Mouse (Mus musculus) left cerebral cortex, postnatal 4 days (tissue): ENCODE results near the gene Prkca. TPM values are rescaled to one million over a fixed set of nuclear protein-coding genes. Genes with fewer than 3 reads are reported as not detected.

Experiments
- DNase-seq: peaks from one replicate; pipeline ENCODE4 v3.0.0-alpha.2; 2022
- intact Hi-C: fragments of 180-260 bp; cut with DNase I; formaldehyde crosslinking; loops from one replicate; pipeline ENCODE4 v1.15.1; 2025
- total RNA-seq, 2 experiments: library from RNA; stranded (reverse); gene quantifications; 2 replicates each; pipeline ENCODE4 v1.2.3; 2021

Gene Prkca
- total RNA-seq = 10 to 100 TPM; 75.2 to 87.5 TPM

GRCm38 (mm10) chr11:108343789-108344462, at the start of gene Prkca:
Gene Prkca, minus strand, starts transcription at chr11:108343928.
- peak; percentile 97 for DNase-seq
- intact Hi-C loops = loop anchor here (10.0 kb wide), 1 partner anchor 209 kb away; no protein-coding TSS in a partner anchor

GRCm38 (mm10) chr11:108385666-108386024, 41.9 kb upstream of the Prkca start:
- DNase-seq = no peak
- intact Hi-C loops = no loop called here

DNA sequence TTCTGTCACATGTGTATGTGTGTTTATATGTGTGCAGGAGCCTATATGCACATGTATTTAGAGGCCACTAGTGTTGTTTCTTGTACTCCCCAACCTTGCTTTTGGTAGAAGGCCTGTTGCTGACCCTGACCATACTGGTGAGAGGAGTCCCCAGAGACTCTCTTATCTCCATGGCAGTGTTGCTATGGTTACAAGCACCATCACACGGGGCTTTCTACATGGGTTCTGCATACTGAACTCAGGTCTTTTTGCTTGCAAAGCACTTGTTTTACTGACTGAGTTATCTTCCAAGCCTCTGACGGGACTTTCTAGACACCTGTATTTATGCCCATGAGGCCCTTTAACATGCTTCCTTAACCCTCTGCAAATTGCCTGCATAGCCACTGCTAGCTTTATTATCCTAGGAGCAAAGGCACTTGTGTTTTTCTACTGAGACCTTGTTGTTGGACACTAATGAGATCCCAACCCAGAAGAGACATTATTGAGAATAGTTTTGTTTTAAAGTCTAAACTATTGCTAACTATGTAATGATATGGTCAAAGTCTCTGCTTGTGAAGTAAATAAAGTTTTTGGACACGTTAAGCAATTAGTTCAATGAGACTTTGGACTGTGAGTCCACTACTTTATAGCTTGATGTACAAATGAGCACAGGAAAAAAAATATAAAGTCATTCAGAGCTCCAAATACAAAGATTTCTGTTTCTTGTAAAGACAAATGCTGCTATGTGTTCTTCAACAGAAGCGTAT, 41.4 kb upstream of the Prkca start:
- intact Hi-C loops = no loop called here
- no peak for DNase-seq

DNA sequence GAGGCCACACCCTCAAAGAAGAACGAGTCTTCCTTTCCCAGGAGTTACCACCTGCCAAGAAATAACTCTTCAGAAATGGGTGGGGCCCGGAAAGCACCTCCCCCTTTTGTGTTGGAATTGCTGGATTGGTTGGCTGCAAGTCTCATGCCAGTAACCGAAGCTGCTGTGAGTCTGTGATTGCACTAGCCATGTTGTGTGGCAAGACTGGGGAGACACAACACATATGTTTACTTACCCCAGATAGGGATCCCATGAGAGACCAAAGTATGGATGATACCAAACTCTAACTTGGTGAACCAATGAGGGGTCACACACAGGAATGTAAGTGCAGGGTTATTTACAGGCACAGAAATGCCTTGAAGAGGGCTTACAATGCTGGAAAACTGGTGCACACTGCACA, 38.9 kb upstream of the Prkca start:
- DNase-seq = no peak
- intact Hi-C loops = no loop called here

- DNase-seq = no peak
- intact Hi-C loops = loop anchor here (2.0 to 10.0 kb wide), 3 partner anchors 306 to 514 kb away; no protein-coding TSS in a partner anchor
Observed at GRCm38 (mm10) chr11:108378363-108378751, 34.6 kb upstream of the Prkca start.

GRCm38 (mm10) chr11:108377680-108378362, 34.1 kb upstream of the Prkca start:
- DNase-seq = peak; percentile 77

DNA sequence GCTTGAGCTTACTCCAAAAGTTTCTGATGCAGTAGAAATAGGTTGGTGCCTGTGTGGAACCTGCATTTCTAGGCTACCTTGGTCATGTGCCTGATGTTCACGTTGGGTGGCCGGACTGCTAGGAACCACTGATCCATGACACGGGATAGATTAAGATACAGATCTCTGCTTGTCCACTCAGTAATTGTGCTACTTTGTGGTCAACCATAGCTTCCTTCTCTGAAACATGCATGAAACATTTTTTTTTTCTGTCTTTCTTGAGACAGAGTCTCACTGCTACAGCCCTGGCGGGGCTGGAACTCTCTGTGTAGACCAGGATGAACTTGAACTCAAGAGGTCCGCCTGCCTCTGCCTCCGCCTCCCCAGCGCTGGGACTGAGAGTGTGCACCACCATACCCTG, 33.1 kb upstream of the Prkca start:
- DNase-seq = no peak
- intact Hi-C loops = loop anchor here (5.0 to 10.0 kb wide), 2 partner anchors 305 to 512 kb away; no protein-coding TSS in a partner anchor

More at GRCm38 (mm10) chr11:108377680-108378362, 34.1 kb upstream of the Prkca start:
- intact Hi-C loops = loop anchor here (2.0 to 10.0 kb wide), 3 partner anchors 306 to 513 kb away; no protein-coding TSS in a partner anchor

- no peak for DNase-seq
- intact Hi-C loops = no loop called here
Observed at GRCm38 (mm10) chr11:108367046-108367445, 23.3 kb upstream of the Prkca start.

DNA sequence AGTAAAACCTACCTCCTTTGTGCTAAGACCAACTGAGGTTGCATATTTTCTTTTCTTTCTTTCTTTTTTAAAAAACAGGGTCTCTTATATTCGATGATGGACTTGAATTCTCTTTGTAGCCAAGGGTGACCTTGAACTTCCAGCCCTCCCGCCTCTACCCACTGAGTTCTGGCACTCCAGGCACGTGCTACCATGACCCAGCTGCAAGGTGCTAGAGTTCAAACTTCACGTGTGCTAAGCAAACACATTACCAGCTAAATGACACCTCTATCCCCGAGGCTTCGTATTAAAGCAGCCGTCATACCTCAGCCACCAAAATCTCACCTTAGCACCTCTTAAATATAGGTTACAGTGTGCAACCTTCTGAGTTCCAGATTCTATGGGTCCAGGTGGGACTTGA, 21.9 kb upstream of the Prkca start:
- intact Hi-C loops = no loop called here
- DNase-seq = no peak

DNA sequence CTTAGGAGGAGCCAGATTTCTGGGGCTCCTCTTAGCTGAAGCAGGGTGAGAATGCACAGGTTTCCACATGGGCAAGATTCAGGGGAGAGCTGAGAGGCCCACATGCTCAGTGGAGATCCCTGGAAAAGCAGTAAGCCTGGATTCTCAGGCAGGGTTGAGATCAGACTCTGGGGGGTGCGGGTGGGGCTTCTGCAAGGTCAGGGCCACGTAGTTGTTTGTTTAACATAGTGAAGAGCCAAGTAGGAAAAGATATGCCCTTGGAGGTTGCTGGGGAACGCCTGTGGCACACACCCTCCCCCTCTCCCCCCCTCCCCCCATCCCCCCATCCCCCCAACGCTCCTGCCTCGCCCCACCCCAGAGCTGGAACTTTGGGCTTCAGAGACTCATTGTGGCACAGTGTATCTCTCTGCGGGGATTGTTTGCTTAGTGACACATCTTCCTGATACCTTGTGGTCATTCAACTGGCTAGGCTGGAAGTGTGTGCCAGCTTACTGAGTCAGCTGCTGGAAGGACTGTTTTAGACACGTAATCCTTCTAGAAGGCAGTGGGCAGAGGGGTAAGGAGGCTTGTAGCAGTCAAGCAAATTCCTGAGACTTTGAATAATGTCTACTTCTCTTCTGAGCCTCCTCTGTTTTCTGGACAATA, 21.3 kb upstream of the Prkca start:
- intact Hi-C loops = no loop called here
- no peak for DNase-seq

GRCm38 (mm10) chr11:108363991-108364390, 20.3 kb upstream of the Prkca start:
- intact Hi-C loops = no loop called here
- no peak for DNase-seq

DNA sequence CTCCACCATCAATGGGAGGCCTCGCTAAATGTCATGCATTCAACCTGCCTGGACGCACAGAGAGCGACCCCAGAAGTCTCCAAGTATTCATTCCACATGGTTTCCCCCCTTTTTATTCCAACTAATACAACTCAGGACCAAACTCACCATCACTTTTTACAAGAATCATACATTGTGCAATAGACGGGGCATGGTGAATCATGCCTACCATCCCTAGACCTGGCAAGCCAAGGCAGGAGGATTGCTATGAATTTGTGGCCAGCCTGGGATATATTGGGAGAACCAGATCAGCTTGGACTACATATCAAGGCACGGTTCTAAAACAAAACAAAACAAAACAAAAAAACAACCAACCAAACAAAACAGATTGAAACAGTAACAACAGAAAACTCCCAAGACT, 19.2 kb upstream of the Prkca start:
- intact Hi-C loops = no loop called here
- no peak for DNase-seq

DNA sequence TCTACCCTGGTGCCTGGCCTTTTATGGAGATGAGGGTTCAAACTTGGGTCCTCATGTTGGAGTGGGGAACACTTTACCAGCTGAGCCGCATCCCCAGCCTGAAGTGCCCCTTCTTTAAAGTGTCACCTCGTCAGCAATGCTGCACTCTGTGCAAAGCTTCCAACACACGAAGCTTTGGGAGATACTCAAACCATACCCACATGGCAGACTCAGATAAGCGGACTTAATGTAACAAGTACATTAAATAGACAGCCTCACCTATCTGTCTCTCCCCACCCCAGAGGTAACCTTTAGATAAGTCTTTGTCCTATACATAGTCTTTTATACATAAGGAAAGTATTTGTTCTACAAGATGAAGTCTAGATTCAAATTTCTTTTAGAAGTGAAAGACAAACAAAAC, 17.3 kb upstream of the Prkca start:
- DNase-seq = no peak
- intact Hi-C loops = no loop called here

GRCm38 (mm10) chr11:108358911-108359310, 15.2 kb upstream of the Prkca start:
- no peak for DNase-seq
- intact Hi-C loops = no loop called here

DNA sequence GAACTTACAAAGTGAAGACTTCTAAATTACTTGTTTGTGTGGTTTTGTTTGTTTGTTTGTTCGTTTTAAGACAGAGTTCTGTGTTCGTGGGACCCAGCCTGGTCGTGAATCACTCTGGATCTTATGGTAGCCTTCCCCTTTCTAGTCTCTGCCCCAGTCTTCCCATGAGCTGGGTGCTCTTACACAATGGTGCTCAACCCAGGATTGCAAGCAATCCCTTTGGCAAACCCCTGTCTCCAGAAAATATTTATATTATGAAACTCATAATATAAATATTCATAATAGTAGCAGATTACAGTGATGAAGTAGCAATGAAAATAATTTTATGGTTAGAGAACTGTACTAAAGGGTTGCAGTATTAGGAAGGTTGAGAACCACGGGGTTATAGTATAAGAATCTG, 12.3 kb upstream of the Prkca start:
- no peak for DNase-seq
- intact Hi-C loops = no loop called here

DNA sequence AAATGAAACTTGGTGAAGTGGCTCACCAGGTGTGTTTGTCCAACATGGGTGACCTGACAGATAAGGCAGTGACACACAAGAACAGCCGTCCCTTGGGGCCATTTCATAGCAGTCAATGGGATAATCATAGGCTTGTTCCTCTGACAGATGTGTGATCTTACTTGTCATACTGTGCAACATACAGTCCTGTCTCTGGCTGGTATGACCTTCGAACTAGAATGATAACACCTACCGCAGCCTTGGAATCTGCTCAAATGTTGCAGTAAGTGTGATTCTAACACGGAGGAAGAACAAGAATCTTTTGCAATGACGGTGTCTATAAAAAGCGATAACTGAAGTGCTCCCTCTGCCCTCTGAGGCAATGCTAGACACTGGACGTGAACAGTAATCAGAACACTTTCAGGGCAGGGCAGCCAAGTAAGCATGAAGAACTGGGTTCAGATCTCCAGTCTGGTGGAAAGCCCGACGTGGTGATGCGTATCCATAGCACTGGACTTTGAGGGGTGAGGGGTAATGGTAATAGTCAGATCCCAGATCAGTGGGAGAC, 9.2 kb upstream of the Prkca start:
- DNase-seq = no peak
- intact Hi-C loops = no loop called here

DNA sequence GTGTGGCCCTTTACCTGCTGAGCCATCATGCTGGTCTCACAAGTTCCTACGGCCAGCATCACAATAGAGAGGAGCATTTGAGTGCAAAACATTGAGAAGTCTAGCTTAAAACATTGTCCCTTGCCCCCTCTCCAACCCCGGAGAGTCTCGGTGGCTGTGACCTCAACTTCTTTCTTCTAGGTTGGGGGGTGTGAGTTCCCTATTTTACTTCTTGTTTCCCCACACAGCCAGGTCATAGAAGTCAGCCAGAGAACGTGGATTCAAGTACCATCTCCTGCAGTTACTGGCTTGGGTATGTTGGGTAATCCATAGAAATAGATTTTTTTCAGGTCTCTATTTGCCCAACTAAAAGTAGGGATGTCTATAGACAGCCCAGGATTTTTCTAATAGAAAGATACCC, 7.1 kb upstream of the Prkca start:
- no peak for DNase-seq
- intact Hi-C loops = no loop called here

DNA sequence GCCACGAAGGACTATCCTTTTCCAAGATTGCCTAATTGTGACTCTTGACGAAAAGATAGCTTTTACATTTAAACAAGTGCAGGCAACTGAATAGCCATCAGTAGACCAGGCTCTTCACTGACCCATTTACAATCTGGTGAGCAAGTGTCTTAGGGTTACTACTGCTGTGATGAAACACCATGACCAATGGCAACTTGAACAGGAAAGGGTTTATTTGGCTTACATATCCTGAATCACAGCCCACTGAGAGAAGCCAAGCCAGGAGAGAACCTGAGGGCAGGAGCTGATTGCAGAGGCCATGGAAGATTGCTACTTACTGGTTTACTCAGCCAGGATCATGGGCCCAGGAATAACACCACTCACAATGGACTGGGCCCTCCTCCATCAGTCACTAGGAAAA, 1.6 kb upstream of the Prkca start:
- intact Hi-C loops = loop anchor here (10.0 kb wide), 1 partner anchor 211 kb away; no protein-coding TSS in a partner anchor
- DNase-seq = no peak

DNA sequence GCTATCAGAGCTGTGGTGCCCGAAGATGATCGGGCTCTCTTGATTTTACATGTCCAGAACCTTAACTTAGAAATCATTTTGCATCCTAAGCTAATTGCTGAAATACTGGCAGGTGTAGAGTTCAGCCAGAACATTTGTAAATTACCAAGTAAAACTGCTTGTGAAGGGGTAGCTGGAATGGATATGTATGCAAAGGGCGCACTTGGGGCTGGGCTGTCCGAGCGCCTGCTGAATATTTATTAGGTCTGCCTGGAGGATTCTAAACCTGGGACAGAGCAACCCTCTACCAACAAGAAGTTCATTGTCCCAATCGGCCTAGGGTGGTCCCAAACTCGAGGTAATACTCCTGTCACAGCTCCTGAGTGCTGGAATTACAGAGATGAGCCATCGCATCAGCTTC, 1.0 kb upstream of the Prkca start:
- intact Hi-C loops = loop anchor here (10.0 kb wide), 1 partner anchor 210 kb away; no protein-coding TSS in a partner anchor
- no peak for DNase-seq
